In genomic region chr5:118126671-118127070, GRCm38 (mm10) we compare ENCODE assay signal across 16 mouse cellular contexts.
A peak's percentile ranks its signal among the peaks of the same experiment; 100 is the strongest.
DNase-seq lines count a peak whose midpoint lies in the region; ATAC-seq lines count a peak whose summit lies in the region.
"Had no signal": no experiment of that assay in that cellular context is flagged by ENCODE, and none has a peak within 500 bp of the region (broad histone marks: within the 10 kb centered on the region; RNA-seq: fewer than 3 reads in every experiment).

No protein-coding gene starts in this region.

- peak; percentile 27; the same call in 1 of the 2 replicates for ATAC-seq in cerebellum, adult (ENCODE audit: insufficient number of reproducible peaks, low FRiP score, low TSS enrichment)
- ATAC-seq: activated CD4-positive, CD25-positive, alpha-beta regulatory T cell, adult 4 months; CD4-positive, CD25-positive, alpha-beta regulatory T cell, adult 4 months; forebrain, embryonic 14.5 days; forebrain, embryonic 16.5 days; Patski had no signal

- no peak for DNase-seq in cerebellum, postnatal 4 days (ENCODE audit: low spot score in 2 of 2)
- DNase-seq in cerebellum, adult 9-11 months = peak; percentile 64
- no peak for DNase-seq in cerebellum, adult 11-12 months
- DNase-seq in brain, adult 2 months (ENCODE audit: low read depth, low spot score) = peak; percentile 75
- DNase-seq: adrenal gland, adult 8-10 months; adrenal gland, postnatal 14 days; adrenal gland, postnatal 36 days; B cell, adult 2 months; cerebellum, adult 9-10 months; embryo, embryonic 11 days had no signal

Comparison
In these comparisons a context has a peak if more than half of its experiments do, and no peak if none do; other contexts are left out.
1. DNase-seq: peak in cerebellum, adult 9-11 months (single experiment) and brain, adult 2 months (single experiment); none in cerebellum, postnatal 4 days (0 of 2) and cerebellum, adult 11-12 months (single experiment).